In genomic region chr3:34643536-34644115, GRCm38 (mm10) we compare ENCODE assay signal across 16 mouse cellular contexts. TPM values are rescaled to one million over a fixed set of nuclear protein-coding genes. Genes with fewer than 3 reads are reported as not detected.
DNase-seq lines count a peak whose midpoint lies in the region; ATAC-seq and TF ChIP-seq lines count a peak whose summit lies in the region.
"Had no signal": no experiment of that assay in that cellular context is flagged by ENCODE, and none has a peak within 500 bp of the region (broad histone marks: within the 10 kb centered on the region; RNA-seq: fewer than 3 reads in every experiment).

No protein-coding gene starts in this region.

- TF ChIP-seq CTCF in olfactory bulb, adult 2 months (IDR thresholded peaks at IDR 0.05; ENCODE audit: insufficient read depth, low read depth, low read length), result no peak
- no peak for TF ChIP-seq CTCF in kidney, adult 2 months (conservative IDR thresholded peaks at IDR 0.05; ENCODE audit: insufficient read depth, insufficient read length, low read depth, low read length)

- peaks cover 79% of the 10 kb centered on the region for H3K27me3 ChIP-seq in hindbrain, embryonic 10.5 days (ENCODE audit: insufficient read depth, poor library complexity, severe bottlenecking)
- peaks cover 45% of the 10 kb centered on the region for H3K27me3 ChIP-seq in hindbrain, embryonic 12.5 days
- peaks cover 7% of the 10 kb centered on the region; the same call in 1 of the 2 replicates for H3K27me3 ChIP-seq in forebrain, embryonic 16.5 days (replicated peaks; ENCODE audit: control insufficient read depth, insufficient read depth, low read length)
- H3K27me3 ChIP-seq in midbrain, embryonic 11.5 days (ENCODE audit: control insufficient read depth, insufficient read depth, low read length), result peaks cover 9% of the 10 kb centered on the region
- H3K27me3 ChIP-seq in kidney, adult 2 months (replicated peaks; ENCODE audit: control insufficient read depth, insufficient read depth, low read length), result peaks cover 10% of the 10 kb centered on the region

- H3K4me2 ChIP-seq in hindbrain, embryonic 12.5 days (replicated peaks), result no peak overlapping the region
- peak overlapping the region; percentile 65 for H3K4me2 ChIP-seq in forebrain, embryonic 16.5 days (ENCODE audit: low read length)
- H3K4me2 ChIP-seq in midbrain, embryonic 11.5 days, result peak overlapping the region; percentile 83
- H3K4me2 ChIP-seq: embryonic facial prominence, embryonic 12.5 days had no signal

- H3K4me3 ChIP-seq in hindbrain, embryonic 10.5 days, result peak overlapping the region; percentile 1; the same call in 1 of the 2 replicates
- no peak overlapping the region for H3K4me3 ChIP-seq in hindbrain, embryonic 12.5 days
- peak overlapping the region; percentile 11; the same call in 1 of the 2 replicates for H3K4me3 ChIP-seq in forebrain, embryonic 16.5 days (replicated peaks; ENCODE audit: low read length)
- peak overlapping the region; percentile 9; the same call in 1 of the 2 replicates for H3K4me3 ChIP-seq in midbrain, embryonic 11.5 days (ENCODE audit: low read depth, low read length)
- H3K4me3 ChIP-seq in olfactory bulb, adult 2 months (ENCODE audit: insufficient read depth, low read depth, low read length), result peak overlapping the region; percentile 3; the same call in 1 of the 2 replicates
- no peak overlapping the region for H3K4me3 ChIP-seq in kidney, adult 2 months (ENCODE audit: insufficient read depth, low read depth, low read length)
- H3K4me3 ChIP-seq: embryonic facial prominence, embryonic 12.5 days had no signal

- peak; percentile 36 for DNase-seq in hindbrain, embryonic 10.5 days (ENCODE audit: low spot score)
- DNase-seq in midbrain, embryonic 11.5 days (ENCODE audit: low spot score, missing footprints), result peak; percentile 93
- no peak for DNase-seq in kidney, adult 2 months
- no peak for DNase-seq in urinary bladder, postnatal 25 days (ENCODE audit: low spot score)
- DNase-seq in adrenal gland, adult 18-20 months (ENCODE audit: low spot score in 2 of 2), result no peak
- DNase-seq: cerebellum, adult 18-20 months; kidney, postnatal 4 days had no signal

- whole genome bisulfite sequencing in hindbrain, embryonic 10.5 days, result 8% methylated on average over 15 of the region's 15 CpGs
- WGBS in hindbrain, embryonic 12.5 days, result 12% methylated on average over 15 of the region's 15 CpGs
- 10% methylated on average over 15 of the region's 15 CpGs for WGBS in forebrain, embryonic 16.5 days
- 4% methylated on average over 15 of the region's 15 CpGs for WGBS in midbrain, embryonic 11.5 days
- 19% methylated on average over 15 of the region's 15 CpGs for WGBS in olfactory bulb, adult 2 months
- WGBS in kidney, adult 2 months, result 6% methylated on average over 15 of the region's 15 CpGs

- H3K4me1 ChIP-seq in hindbrain, embryonic 10.5 days (replicated peaks), result peaks cover 80% of the 10 kb centered on the region
- H3K4me1 ChIP-seq in hindbrain, embryonic 12.5 days, result peaks cover 26% of the 10 kb centered on the region
- peaks cover 51% of the 10 kb centered on the region for H3K4me1 ChIP-seq in forebrain, embryonic 16.5 days (replicated peaks; ENCODE audit: control insufficient read depth, insufficient read depth, low read length)
- peaks cover 71% of the 10 kb centered on the region for H3K4me1 ChIP-seq in midbrain, embryonic 11.5 days (ENCODE audit: control insufficient read depth, insufficient read depth, low read length)
- peaks cover 22% of the 10 kb centered on the region for H3K4me1 ChIP-seq in olfactory bulb, adult 2 months (ENCODE audit: control insufficient read depth, insufficient read depth, low read length)
- H3K4me1 ChIP-seq in kidney, adult 2 months (ENCODE audit: control insufficient read depth, insufficient read depth, low read length), result no peaks in the 10 kb centered on the region

- ATAC-seq in hindbrain, embryonic 12.5 days (ENCODE audit: low FRiP score), result no peak
- ATAC-seq in forebrain, embryonic 16.5 days, result no peak
- no peak for ATAC-seq in midbrain, embryonic 11.5 days (ENCODE audit: low FRiP score)
- ATAC-seq: intestine, postnatal 0 days had no signal

- peak overlapping the region; percentile 70 for H3K27ac ChIP-seq in hindbrain, embryonic 10.5 days
- H3K27ac ChIP-seq in hindbrain, embryonic 12.5 days, result no peak overlapping the region
- peak overlapping the region; percentile 73 for H3K27ac ChIP-seq in forebrain, embryonic 16.5 days (ENCODE audit: low read length)
- H3K27ac ChIP-seq in midbrain, embryonic 11.5 days (ENCODE audit: low read depth, low read length), result peak overlapping the region; percentile 36
- peak overlapping the region; percentile 98 for H3K27ac ChIP-seq in olfactory bulb, adult 2 months (ENCODE audit: insufficient read depth, low read depth, low read length)
- H3K27ac ChIP-seq in kidney, adult 2 months (ENCODE audit: insufficient read depth, low read depth, low read length), result no peak overlapping the region
- H3K27ac ChIP-seq: embryonic facial prominence, embryonic 12.5 days; liver, embryonic 14.5 days; macrophage had no signal

- H3K36me3 ChIP-seq in hindbrain, embryonic 10.5 days, result no peaks in the 10 kb centered on the region
- no peaks in the 10 kb centered on the region for H3K36me3 ChIP-seq in hindbrain, embryonic 12.5 days
- no peaks in the 10 kb centered on the region for H3K36me3 ChIP-seq in forebrain, embryonic 16.5 days (ENCODE audit: control insufficient read depth, insufficient read depth)
- H3K36me3 ChIP-seq in midbrain, embryonic 11.5 days (ENCODE audit: control insufficient read depth, insufficient read depth, low read length), result no peaks in the 10 kb centered on the region
- H3K36me3 ChIP-seq in kidney, adult 2 months (ENCODE audit: control insufficient read depth, insufficient read depth, low read length), result no peaks in the 10 kb centered on the region
- H3K36me3 ChIP-seq: embryonic facial prominence, embryonic 12.5 days had no signal

- no peak overlapping the region for H3K9ac ChIP-seq in hindbrain, embryonic 12.5 days
- peak overlapping the region; percentile 40 for H3K9ac ChIP-seq in forebrain, embryonic 16.5 days (replicated peaks; ENCODE audit: low read depth, low read length)
- H3K9ac ChIP-seq in midbrain, embryonic 11.5 days (ENCODE audit: low read length), result peak overlapping the region; percentile 80
- H3K9ac ChIP-seq: embryonic facial prominence, embryonic 12.5 days; liver, embryonic 14.5 days had no signal

- no peak for TF ChIP-seq POLR2A in olfactory bulb, adult 2 months (IDR thresholded peaks at IDR 0.05; ENCODE audit: insufficient read depth, low read depth, low read length)
- TF ChIP-seq POLR2A in kidney, adult 2 months (IDR thresholded peaks at IDR 0.05; ENCODE audit: low read depth, low read length), result no peak

- no peaks in the 10 kb centered on the region for H3K9me3 ChIP-seq in hindbrain, embryonic 10.5 days
- H3K9me3 ChIP-seq in hindbrain, embryonic 12.5 days (replicated peaks), result no peaks in the 10 kb centered on the region
- no peaks in the 10 kb centered on the region for H3K9me3 ChIP-seq in forebrain, embryonic 16.5 days (ENCODE audit: control insufficient read depth, low read length)
- H3K9me3 ChIP-seq in midbrain, embryonic 11.5 days (ENCODE audit: control insufficient read depth, low read length), result no peaks in the 10 kb centered on the region
- H3K9me3 ChIP-seq: embryonic facial prominence, embryonic 12.5 days had no signal

RNA-seq across cellular contexts. Expression of gene Sox2, which starts 6.6 kb away (rescaled TPM):
- 23.4 and 24.2 TPM in 2 replicates for polyA plus RNA-seq in hindbrain, embryonic 10.5 days (2016; fragmentation: Nextera tagmentation; extraction: Ambion mirVana)
- 37.3 and 39.5 TPM in 2 replicates for polyA plus RNA-seq in hindbrain, embryonic 12.5 days (2016; fragmentation: Nextera tagmentation; extraction: Ambion mirVana)
- polyA plus RNA-seq in forebrain, embryonic 16.5 days (2015; fragmentation: Nextera tagmentation; extraction: Ambion mirVana), result 20.8 and 24.0 TPM in 2 replicates
- polyA plus RNA-seq in midbrain, embryonic 11.5 days (2014; fragmentation: Nextera tagmentation; extraction: Ambion mirVana), result 48.7 and 49.5 TPM in 2 replicates
- not detected in 2 replicates for polyA plus RNA-seq in olfactory bulb, adult 2 months (2012; ENCODE audit: insufficient read depth, insufficient read length, low replicate concordance, missing spikeins)
- polyA plus RNA-seq in kidney, adult 2 months (2012; rRNA removed), result 0.03 TPM in 1 of 2 replicates, not detected in the other
- under 1 TPM; 0.22 to 0.30 TPM for total RNA-seq in adrenal gland, adult 18-20 months (2021)
- polyA plus RNA-seq: gonadal fat pad, adult 2 months; heart, postnatal 0 days; macrophage had no signal

Comparison
In these comparisons a context has a peak if more than half of its experiments do, and no peak if none do; other contexts are left out.
1. H3K27ac ChIP-seq: peak in hindbrain, embryonic 10.5 days (single experiment), forebrain, embryonic 16.5 days (single experiment), midbrain, embryonic 11.5 days (single experiment) and olfactory bulb, adult 2 months (single experiment); none in hindbrain, embryonic 12.5 days (single experiment) and kidney, adult 2 months (single experiment).
2. H3K4me3 ChIP-seq: peak in hindbrain, embryonic 10.5 days (single experiment), forebrain, embryonic 16.5 days (single experiment), midbrain, embryonic 11.5 days (single experiment) and olfactory bulb, adult 2 months (single experiment); none in hindbrain, embryonic 12.5 days (single experiment) and kidney, adult 2 months (single experiment).
3. DNase-seq: peak in hindbrain, embryonic 10.5 days (single experiment) and midbrain, embryonic 11.5 days (single experiment); none in kidney, adult 2 months (single experiment), urinary bladder, postnatal 25 days (single experiment) and adrenal gland, adult 18-20 months (0 of 2).